Mouse (Mus musculus) heart, postnatal 0 days (tissue): Measurements from ENCODE around the gene Polg2.

Experiments
- CTCF ChIP-seq: IDR thresholded peaks from 2 replicates; pipeline ENCODE4 v1.5.1; 2016; ENCODE audit warnings: antibody characterized with exemption, control low read depth, low read depth
- EP300 ChIP-seq: IDR thresholded peaks from 2 replicates; pipeline ENCODE4 v1.6.1; 2016; ENCODE audit warnings: antibody characterized with exemption, low read depth

GRCm38 (mm10) chr11:106817808-106818207 lies 38.5 kb upstream of the Polg2 start:
- TF ChIP-seq CTCF (no peak), EP300 (no peak)
